ENCODE assay signal across 34 mouse cellular contexts in the genomic region with DNA sequence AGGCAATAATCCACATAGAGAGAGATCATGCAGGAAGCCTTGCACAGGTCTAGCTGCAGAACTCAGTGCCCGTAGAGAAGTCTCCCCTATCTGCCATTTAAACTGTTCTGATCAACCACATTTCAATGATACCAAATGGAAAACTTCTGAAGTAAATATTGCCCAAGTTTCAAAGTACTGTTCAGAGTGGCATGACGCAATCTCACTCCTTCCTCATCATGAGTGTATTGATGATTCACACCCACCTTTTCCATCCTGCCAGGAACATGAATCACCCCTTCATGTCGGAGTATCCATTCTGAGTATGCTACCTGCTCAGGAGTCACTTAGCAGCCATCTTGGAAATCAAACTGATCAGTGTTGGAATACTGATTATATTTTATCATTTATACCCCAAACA.
DNase-seq lines count a peak whose midpoint lies in the region; ATAC-seq and TF ChIP-seq lines count a peak whose summit lies in the region.
"Had no signal": no experiment of that assay in that cellular context is flagged by ENCODE, and none has a peak within 500 bp of the region (broad histone marks: within the 10 kb centered on the region; RNA-seq: fewer than 3 reads in every experiment).

No protein-coding gene starts in this region.

- H3K9me3 ChIP-seq in liver, embryonic 12.5 days (replicated peaks) = no peaks in the 10 kb centered on the region
- H3K9me3 ChIP-seq: embryonic facial prominence, embryonic 13.5 days; heart, embryonic 12.5 days; hindbrain, embryonic 15.5 days; kidney, embryonic 15.5 days; limb, embryonic 13.5 days; liver, embryonic 13.5 days; megakaryocyte, embryonic 14.5 days; midbrain, embryonic 12.5 days; neural tube, embryonic 13.5 days had no signal

- no peaks in the 10 kb centered on the region for H3K79me2 ChIP-seq in liver, adult 2 months (ENCODE audit: control insufficient read depth, insufficient read depth, low read length)
- H3K79me2 ChIP-seq in myocyte (ENCODE audit: control insufficient read depth, insufficient read depth) = no peaks in the 10 kb centered on the region

- H3K4me3 ChIP-seq in liver, adult 2 months (ENCODE audit: insufficient read depth, low read depth, low read length) = no peak overlapping the region
- no peak overlapping the region for H3K4me3 ChIP-seq in liver, embryonic 12.5 days
- H3K4me3 ChIP-seq in myocyte = no peak overlapping the region
- H3K4me3 ChIP-seq: embryonic facial prominence, embryonic 13.5 days; heart, adult 2 months; heart, embryonic 12.5 days; hindbrain, embryonic 15.5 days; kidney, embryonic 15.5 days; layer of hippocampus, adult 2 months; left cerebral cortex, adult 2 months; limb, embryonic 13.5 days; liver, embryonic 13.5 days; megakaryocyte, embryonic 14.5 days; midbrain, embryonic 12.5 days; neural tube, embryonic 13.5 days had no signal

- no peak for ATAC-seq in liver, embryonic 12.5 days
- ATAC-seq in granulocyte monocyte progenitor cell, adult 5-6 weeks (replicated peaks; ENCODE audit: poor library complexity, severe bottlenecking) = peak; percentile 81
- ATAC-seq: activated CD4-positive, CD25-positive, alpha-beta regulatory T cell, adult 4 months; forebrain, postnatal 0 days; inflammation-experienced regulatory T-cells, adult 6 months had no signal

- peak; percentile 69 for DNase-seq in liver, adult 2 months (ENCODE audit: extremely low read depth, low read depth, low spot score)
- DNase-seq in 416B (ENCODE audit: low read depth) = peak; percentile 56
- no peak for DNase-seq in frontal cortex, postnatal 14 days (ENCODE audit: low spot score in 2 of 2)
- DNase-seq in kidney, adult 9 months = no peak
- DNase-seq: adrenal gland, adult 2 months; adrenal gland, postnatal 36 days; cerebellum, adult 8-10 months; cerebellum, postnatal 36 days; forebrain, postnatal 0 days; gastrocnemius, postnatal 25 days; heart, adult 2 months; kidney, adult 11 months; kidney, postnatal 36 days; liver, embryonic 13.5 days; lung, embryonic 14.5 days; right cerebral cortex, postnatal 4 days; thymus, adult 18-20 months; thymus, postnatal 25 days had no signal

- no peak overlapping the region for H3K27ac ChIP-seq in liver, adult 2 months (replicated peaks; ENCODE audit: insufficient read depth, low read depth, low read length)
- no peak overlapping the region for H3K27ac ChIP-seq in liver, embryonic 12.5 days
- H3K27ac ChIP-seq: embryonic facial prominence, embryonic 13.5 days; heart, adult 2 months; hindbrain, embryonic 15.5 days; kidney, embryonic 15.5 days; layer of hippocampus, adult 2 months; left cerebral cortex, adult 2 months; limb, embryonic 13.5 days; liver, embryonic 13.5 days; midbrain, embryonic 12.5 days; neural tube, embryonic 13.5 days; stomach, postnatal 0 days had no signal

- TF ChIP-seq POLR2A in liver, adult 2 months (IDR thresholded peaks at IDR 0.05; ENCODE audit: extremely low read depth, insufficient read depth, low read length) = no peak
- TF ChIP-seq POLR2A in myocyte (IDR thresholded peaks at IDR 0.05; ENCODE audit: insufficient read length, low read depth) = no peak

- WGBS in liver, adult 2 months = 30% methylated on average over 3 of the region's 3 CpGs
- 67% methylated on average over 3 of the region's 3 CpGs for WGBS in liver, embryonic 12.5 days (ENCODE audit: insufficient replicate concordance)

- H3K4me1 ChIP-seq in liver, adult 2 months (ENCODE audit: control insufficient read depth, insufficient read depth, low read length) = 0 out of 2 replicates have a peak, but pooled peaks cover 2% of the 10 kb centered on the region
- H3K4me1 ChIP-seq in liver, embryonic 12.5 days = no peaks in the 10 kb centered on the region
- H3K4me1 ChIP-seq: kidney, embryonic 15.5 days; limb, embryonic 13.5 days; liver, embryonic 13.5 days had no signal

- H3K4me2 ChIP-seq in liver, embryonic 12.5 days = no peak overlapping the region
- H3K4me2 ChIP-seq in myocyte (ENCODE audit: low read depth) = no peak overlapping the region
- H3K4me2 ChIP-seq: embryonic facial prominence, embryonic 13.5 days; heart, embryonic 12.5 days; hindbrain, embryonic 15.5 days; kidney, embryonic 15.5 days; limb, embryonic 13.5 days; liver, embryonic 13.5 days; lung, embryonic 14.5 days; midbrain, embryonic 12.5 days; neural tube, embryonic 13.5 days had no signal

- H3K9ac ChIP-seq in liver, adult 2 months (ENCODE audit: low read depth, low read length) = no peak overlapping the region
- no peak overlapping the region for H3K9ac ChIP-seq in liver, embryonic 12.5 days
- H3K9ac ChIP-seq: embryonic facial prominence, embryonic 13.5 days; forebrain, postnatal 0 days; heart, embryonic 12.5 days; hindbrain, embryonic 15.5 days; kidney, embryonic 15.5 days; limb, embryonic 13.5 days; liver, embryonic 13.5 days; lung, embryonic 14.5 days; midbrain, embryonic 12.5 days; neural tube, embryonic 13.5 days had no signal

- H3K27me3 ChIP-seq in liver, adult 2 months (ENCODE audit: control insufficient read depth, insufficient read depth, low read length) = no peaks in the 10 kb centered on the region
- no peaks in the 10 kb centered on the region for H3K27me3 ChIP-seq in liver, embryonic 12.5 days (replicated peaks)
- no peaks in the 10 kb centered on the region for H3K27me3 ChIP-seq in myocyte (ENCODE audit: control insufficient read depth, insufficient read depth, insufficient read length)
- H3K27me3 ChIP-seq: embryonic facial prominence, embryonic 13.5 days; heart, embryonic 12.5 days; hindbrain, embryonic 15.5 days; kidney, embryonic 15.5 days; liver, embryonic 13.5 days; megakaryocyte, embryonic 14.5 days had no signal

- no peak for TF ChIP-seq CTCF in liver, adult 2 months (IDR thresholded peaks at IDR 0.05; ENCODE audit: low read depth, low read length)

- no peaks in the 10 kb centered on the region for H3K36me3 ChIP-seq in liver, adult 2 months (ENCODE audit: control insufficient read depth, insufficient read depth, low read length)
- no peaks in the 10 kb centered on the region for H3K36me3 ChIP-seq in liver, embryonic 12.5 days
- no peaks in the 10 kb centered on the region for H3K36me3 ChIP-seq in myocyte (ENCODE audit: control insufficient read depth, insufficient read depth)
- H3K36me3 ChIP-seq: embryonic facial prominence, embryonic 13.5 days; heart, embryonic 12.5 days; hindbrain, embryonic 15.5 days; kidney, embryonic 15.5 days; limb, embryonic 13.5 days; liver, embryonic 13.5 days; midbrain, embryonic 12.5 days; neural tube, embryonic 13.5 days had no signal

- no peak overlapping the region for H3ac ChIP-seq in myocyte (ENCODE audit: control insufficient read depth, insufficient read length)

TF ChIP-seq in myocyte, 11 proteins besides CTCF, POLR2A, EP300 and RAD21:
- TF ChIP-seq MYOD1 (IDR thresholded peaks at IDR 0.05; ENCODE audit: control insufficient read depth in 1 of 3, insufficient read length in 2 of 3, low read depth in 2 of 3) (no peak), TCF12 (IDR thresholded peaks at IDR 0.05; ENCODE audit: insufficient read depth, poor library complexity, severe bottlenecking) (no peak), CEBPB (IDR thresholded peaks at IDR 0.05; ENCODE audit: insufficient read depth, poor library complexity, severe bottlenecking) (0 out of 2 replicates have a peak, but pooled peaks have one; percentile 13)
TF ChIP-seq in myocyte: peak in this region for 1.

Comparison
In these comparisons a context has a peak if more than half of its experiments do, and no peak if none do; other contexts are left out.
1. DNase-seq: peak in liver, adult 2 months (single experiment) and 416B (single experiment); none in frontal cortex, postnatal 14 days (0 of 2) and kidney, adult 9 months (single experiment).